Mouse (Mus musculus): ENCODE data around the gene Trim38.
A peak's percentile ranks its signal among the peaks of the same experiment; 100 is the strongest.

Gene Trim38

DNA sequence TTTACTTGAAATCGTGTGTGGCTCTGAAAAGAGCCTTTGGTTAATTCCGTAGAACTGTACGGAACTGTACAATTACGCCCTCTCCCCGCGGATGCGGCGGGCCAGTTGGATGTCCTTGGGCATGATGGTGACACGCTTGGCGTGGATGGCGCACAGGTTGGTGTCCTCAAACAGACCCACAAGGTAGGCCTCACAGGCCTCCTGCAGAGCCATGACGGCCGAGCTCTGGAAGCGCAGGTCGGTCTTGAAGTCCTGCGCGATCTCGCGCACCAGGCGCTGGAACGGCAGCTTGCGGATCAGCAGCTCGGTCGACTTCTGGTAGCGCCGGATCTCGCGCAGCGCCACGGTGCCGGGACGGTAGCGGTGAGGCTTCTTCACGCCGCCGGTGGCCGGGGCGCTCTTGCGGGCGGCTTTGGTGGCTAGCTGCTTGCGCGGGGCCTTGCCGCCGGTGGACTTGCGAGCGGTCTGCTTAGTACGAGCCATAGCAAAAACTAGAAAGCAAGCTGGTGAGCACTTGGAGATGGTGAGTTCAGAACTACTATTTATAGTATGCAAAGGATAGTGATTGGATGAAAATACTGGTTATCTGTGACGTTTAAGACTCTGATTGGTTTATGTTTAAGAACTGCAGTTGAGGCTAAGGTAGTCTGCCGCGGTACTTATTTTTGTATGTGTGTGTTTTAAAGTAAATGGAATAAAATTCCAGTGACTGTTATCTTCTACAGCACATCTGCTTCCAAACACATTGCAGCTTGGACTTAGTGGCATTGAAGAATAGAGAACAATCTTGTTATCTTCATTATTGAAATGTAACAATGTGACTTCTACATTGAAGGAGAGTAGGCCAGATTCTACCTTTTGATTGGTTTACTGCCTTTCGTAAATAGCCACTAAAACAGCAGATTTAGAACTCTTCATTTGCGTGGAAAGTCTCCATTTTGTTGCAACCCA is 7.6 kb upstream of the Trim38 start, which contains the start of gene Hist1h3a:
Gene Hist1h3a (minus strand): TSS at position 516 of the 951 bp plus-strand sequence.
- DNase-seq (ENCODE audit: low read depth, low spot score) = peak; percentile 85

DNA sequence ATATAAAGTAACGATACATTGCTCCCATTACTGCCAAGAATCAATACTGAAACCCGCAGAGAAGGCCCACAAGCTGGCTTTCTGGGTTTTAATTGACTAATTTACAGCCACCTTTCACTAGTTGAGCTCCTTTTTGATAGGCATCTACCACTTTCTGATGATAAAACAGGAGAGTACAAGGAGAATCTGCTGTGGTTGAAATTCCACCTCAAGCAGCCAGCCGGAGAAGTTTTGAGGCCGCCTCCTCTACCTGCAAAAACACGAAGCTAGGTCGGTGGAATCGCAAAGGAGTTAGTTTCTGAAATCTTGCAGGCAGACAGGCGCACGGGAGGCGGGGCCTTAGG is 6.5 kb upstream of the Trim38 start:
- DNase-seq (ENCODE audit: low read depth, low spot score) = no peak

DNA sequence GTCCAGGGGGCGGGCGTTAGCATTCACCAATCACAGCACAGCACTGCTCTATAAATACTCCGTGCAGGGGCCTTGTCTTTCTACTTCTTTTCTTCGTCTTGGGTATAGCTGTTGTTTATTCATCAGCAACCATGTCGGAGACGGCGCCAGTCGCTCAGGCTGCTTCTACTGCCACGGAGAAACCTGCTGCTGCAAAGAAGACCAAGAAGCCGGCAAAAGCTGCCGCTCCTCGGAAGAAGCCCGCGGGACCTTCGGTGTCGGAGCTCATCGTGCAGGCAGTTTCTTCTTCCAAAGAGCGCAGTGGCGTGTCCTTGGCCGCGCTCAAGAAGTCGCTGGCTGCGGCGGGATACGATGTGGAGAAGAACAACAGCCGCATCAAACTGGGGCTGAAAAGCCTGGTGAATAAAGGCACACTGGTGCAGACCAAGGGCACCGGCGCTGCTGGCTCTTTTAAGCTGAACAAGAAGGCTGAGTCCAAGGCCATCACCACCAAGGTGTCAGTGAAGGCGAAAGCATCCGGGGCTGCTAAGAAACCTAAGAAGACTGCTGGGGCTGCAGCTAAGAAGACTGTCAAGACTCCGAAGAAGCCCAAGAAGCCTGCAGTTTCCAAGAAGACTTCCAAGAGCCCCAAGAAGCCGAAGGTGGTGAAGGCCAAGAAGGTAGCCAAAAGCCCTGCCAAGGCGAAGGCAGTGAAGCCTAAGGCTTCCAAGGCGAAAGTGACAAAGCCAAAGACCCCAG is 6.0 kb upstream of the Trim38 start, which contains the start of gene Hist1h1a:
Gene Hist1h1a (plus strand): TSS at position 81 of the 738 bp plus-strand sequence.
- peak; percentile 59 for DNase-seq (ENCODE audit: low read depth, low spot score)

DNA sequence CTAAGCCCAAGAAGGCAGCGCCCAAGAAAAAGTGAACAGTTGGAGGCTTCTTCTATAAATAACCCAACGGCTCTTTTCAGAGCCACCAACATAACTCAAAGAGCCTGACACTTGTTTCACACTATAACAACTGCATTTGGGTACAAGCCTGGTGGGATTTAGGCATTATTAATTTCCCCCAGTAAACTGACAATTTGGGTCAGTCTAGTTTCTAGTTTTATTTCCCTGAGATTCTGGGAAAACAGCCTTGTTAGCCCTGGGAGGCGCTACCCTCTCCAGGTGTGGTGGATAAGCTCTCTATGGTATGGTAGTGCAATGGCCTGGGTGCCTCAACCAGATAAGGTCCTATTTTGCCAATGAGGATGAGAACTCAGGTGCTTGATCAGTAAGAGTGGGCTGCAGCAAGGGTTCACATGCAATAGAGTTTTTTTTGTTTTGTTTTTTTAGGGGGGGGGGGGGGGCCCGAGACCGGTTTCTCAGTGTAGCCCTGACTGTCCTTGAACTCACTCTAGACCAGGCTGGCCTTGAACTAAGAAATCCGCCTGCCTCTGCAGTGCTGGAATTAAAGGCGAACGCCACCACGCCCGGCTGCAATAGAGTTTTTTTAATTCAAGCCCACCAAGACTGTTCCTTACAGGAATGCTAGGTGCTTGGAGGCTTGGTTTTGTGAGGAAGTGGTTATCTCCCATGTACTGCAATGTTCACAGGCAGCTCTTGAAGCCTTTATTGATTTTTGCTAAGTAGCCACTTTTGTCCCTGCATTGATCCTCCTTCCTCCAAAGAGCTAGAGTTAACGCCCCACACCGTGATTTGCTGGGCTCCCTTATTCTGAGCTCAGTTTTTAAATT is 5.2 kb upstream of the Trim38 start:
- DNase-seq (ENCODE audit: low read depth, low spot score) = no peak

DNA sequence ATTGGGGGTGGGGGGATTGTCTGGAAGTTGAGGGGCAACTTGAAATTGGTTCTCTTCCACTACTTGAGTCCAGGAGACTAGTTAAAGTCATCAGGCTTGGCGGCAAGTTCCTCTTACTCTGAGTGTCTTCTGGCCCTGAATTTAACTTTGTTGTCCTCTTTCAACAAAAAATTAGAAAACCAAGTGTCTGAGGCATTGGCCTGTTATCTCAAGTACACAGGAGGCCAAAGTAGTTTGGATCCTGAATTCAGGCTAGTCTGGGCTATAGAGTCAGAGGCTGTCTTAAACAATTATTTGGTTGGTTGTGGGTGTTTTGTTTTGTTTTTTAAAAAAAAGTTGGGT is 4.6 kb upstream of the Trim38 start:
- DNase-seq (ENCODE audit: low read depth, low spot score) = no peak

DNA sequence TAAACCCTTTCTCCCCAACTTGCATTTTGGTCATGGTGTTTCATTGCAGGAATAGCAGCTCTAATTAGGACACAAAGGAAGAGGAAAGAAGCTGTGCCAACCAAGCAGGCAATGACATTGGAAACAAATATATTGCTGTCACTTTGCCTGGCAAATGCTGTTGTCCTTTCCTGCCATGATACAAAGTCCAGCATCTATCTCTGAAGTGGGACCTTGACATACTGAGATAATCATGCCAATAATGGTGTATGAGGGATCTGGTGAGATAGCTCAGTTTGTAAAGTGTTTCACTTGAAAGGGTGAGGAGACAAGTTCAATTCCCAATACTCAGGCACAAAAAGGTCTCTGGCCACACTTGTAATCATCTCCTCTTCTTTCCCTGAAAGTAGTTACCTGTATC is 2.9 kb upstream of the Trim38 start:
- no peak for DNase-seq (ENCODE audit: low read depth, low spot score)

DNA sequence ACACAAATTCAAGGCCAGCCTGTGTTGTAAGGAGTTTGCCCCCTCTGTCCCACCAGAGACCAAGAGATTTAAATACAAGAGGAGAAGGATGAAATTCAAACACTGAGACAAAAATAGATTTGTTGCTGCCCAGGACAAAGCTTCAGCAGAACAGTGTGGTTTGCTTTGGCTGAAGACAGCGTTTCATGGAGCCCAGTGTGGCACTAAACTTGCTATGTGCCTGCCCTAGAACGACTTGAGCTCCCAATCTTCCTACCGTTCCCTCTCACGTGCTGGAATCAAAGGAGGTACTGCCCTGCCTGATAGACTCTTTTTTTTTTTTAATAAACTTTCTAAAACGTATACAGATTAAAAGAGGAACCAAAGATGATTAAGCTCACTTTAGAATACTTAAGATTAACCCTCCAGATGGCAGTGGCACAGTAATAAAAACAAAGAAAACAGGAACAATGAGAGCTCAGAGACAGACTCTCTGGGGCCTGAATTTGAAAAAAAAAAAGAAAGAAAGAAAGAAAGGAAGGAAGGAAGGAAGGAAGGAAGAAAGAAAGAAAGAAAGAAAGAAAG is 797 bp upstream of the Trim38 start:
- no peak for DNase-seq (ENCODE audit: low read depth, low spot score)

DNA sequence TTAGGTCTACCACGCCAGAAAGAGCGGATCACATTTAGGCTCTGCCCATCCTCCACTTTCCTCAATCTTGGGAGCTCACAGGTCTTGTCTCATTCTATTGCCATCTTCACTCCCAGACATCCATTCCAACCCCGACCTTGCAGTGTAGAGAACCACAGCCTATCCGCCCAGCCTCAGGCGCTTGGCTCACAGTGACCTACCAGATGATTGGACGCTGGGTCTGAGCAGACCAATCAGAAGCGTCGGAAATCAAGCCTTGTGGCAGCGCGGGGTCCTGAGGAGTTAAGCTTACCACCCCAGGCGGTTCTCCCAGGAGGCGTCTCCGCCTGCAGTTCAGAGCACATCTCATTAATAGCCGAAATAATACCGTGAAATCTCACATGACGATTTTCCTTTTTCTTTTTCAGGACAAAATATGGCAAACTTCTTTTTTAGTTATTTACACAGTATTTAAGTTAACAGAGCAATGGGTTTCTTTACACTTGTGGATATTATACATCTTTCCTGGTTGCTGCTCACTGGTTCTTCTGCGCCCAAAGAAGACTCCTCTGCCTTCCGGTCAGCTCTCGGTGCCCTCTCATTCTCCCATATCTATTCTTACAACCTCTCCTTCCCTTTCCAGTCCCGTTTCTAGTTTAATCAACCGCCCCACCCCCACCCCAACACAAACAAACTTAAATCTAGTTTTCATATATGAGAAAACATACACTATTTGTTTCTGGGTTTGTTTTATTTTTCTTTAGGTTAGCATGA is 3.0 kb downstream of the Trim38 start:
- no peak for DNase-seq (ENCODE audit: low read depth, low spot score)

DNA sequence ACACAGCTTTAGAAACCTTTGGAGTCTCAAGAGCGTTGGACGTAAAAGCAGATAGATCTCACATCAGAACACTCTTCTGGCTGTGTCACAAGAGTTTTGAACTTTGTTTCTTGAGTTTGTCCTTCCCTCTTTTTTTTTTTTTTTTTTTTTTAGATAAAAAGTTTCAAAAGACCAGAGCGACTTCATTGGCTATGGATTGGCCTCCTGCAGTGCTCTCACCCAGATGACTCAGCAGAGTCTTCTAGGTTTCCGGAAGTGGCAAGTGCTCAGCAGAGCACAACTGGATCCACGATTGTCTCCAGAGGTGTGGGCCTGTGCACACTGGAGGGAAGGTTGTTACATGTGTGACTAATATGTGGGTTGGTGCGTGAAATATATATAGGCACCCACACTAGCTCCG is 8.6 kb downstream of the Trim38 start:
- no peak for DNase-seq (ENCODE audit: low read depth, low spot score)

DNA sequence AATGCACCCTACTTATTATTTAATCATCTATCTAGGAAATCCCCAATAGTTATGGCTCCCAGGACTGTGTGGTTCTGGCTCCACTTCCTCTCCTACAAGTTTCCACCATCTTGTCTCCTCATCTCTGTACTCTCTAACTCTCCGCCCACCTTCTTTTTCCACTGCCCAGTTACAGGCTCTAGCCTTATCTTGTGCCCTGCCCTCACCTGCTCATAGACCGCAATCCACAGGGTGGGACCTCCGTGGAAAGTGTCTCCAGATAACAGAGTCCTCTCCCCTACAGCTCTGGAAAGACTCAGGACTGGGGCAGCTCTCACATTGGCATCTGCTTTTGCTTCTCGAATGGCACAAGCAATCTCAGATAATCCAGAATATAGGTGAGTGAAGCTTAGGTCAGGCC is 9.3 kb downstream of the Trim38 start:
- no peak for DNase-seq (ENCODE audit: low read depth, low spot score)

DNA sequence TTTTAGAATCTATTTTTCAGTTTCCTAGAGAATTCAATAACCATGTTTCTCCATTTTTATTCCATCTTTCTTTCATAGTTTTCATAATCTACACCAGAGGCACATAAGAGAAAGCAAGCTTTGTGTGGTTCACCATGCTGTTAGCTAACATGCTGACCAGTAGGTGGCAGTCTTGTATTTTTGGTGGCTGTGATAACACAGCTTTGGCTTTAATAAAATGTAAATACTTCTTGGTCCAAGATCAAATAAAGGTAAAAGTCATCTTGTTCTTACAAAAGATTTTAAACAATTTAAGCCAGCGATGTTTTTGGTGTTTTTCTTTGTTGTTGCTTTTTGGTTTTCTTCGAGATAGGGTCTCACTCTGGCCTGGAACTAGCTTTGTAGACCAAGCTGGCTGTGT is 22.8 kb downstream of the Trim38 start:
- peak; percentile 79 for DNase-seq (ENCODE audit: low read depth, low spot score)

DNA sequence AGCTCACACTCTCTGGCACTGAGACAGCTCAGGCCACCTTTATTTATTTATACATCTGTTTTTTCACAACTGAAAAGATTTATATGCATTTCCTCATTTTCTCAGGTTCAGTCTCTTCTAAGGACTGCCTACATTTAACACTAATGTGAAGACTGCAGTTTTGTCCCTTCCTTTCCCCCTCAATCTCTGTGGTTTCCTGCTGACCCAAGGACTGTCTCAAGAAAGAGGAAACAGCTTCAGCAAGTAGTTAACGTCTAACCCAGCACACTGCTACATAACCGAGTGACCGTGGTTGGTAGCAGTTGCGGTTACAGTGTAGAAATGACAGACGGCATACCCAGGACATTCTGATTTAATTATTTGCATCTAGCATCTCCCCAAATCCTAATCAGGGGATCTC is 29.7 kb downstream of the Trim38 start:
- DNase-seq (ENCODE audit: low read depth, low spot score) = no peak

DNA sequence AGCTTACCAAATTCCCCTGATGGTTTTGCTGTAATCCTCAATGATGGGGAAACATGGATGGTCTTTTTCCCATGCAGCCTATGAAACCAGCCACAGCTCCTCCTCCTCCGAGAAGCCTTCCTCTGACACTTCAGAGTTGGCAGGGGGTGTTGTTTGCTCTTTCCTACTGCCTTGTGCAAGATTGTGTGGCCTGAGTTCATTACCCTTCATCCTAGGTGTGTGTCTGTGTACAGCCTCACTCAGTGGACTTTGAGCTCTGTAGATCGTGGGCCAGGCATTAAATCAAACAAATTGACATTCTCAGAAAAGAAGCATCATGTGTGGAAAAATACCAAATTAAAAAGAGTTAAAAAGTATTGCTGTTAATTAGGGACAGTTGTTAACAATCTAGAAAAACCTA is 34.8 kb downstream of the Trim38 start:
- DNase-seq (ENCODE audit: low read depth, low spot score) = no peak

DNA sequence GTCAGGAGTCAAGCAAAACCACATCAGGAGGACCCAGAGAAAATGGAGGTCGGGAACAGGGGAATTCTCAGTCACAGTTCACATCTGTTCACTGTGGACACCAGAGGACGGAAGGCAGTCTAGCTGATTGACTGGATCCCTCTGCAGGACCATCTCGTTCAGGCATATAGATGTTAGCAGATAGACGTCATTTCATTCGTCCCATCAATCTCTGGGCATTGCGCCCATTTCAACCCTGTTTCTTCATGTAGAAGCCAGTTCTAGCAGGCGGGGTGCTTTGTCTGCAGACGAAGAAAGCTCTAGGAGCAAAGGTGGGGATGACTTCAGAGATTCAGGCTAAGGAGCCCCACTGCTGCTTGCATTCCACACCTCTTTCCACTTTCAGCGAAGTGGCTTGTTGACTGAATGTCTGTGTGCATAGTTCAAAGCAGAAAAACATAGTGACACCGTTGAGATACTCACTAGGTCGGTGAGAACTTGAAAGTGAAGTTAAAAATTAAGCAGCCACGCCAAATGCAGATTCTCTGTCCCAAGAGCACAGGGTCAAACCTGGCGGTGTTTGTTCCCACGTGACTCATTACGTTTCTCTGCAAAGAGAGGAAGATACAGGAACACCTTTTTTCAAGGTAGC is 36.8 kb downstream of the Trim38 start, which contains the start of gene Slc17a2:
Gene Slc17a2 (plus strand): TSS at position 572 of the 631 bp plus-strand sequence.
- DNase-seq (ENCODE audit: low read depth, low spot score) = no peak

DNA sequence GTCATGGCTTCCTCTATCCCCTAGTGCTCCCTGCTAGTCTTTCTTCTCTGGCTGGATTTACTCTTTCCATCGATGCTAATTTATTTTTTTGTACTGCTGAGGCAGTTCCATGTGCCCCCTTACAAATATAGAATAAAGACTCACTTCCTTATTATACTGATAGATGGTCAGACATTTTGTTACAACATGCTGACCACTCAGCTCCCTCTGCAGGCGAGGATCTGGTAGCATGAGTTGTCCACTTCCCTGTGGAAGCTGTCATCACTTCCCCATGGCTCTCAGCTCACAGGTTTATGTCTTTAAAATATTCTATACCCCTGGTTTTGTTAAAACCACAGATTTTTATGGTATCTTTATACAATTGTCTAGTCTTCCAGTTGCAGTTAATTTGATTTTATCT is 46.4 kb downstream of the Trim38 start:
- DNase-seq (ENCODE audit: low read depth, low spot score) = no peak

DNA sequence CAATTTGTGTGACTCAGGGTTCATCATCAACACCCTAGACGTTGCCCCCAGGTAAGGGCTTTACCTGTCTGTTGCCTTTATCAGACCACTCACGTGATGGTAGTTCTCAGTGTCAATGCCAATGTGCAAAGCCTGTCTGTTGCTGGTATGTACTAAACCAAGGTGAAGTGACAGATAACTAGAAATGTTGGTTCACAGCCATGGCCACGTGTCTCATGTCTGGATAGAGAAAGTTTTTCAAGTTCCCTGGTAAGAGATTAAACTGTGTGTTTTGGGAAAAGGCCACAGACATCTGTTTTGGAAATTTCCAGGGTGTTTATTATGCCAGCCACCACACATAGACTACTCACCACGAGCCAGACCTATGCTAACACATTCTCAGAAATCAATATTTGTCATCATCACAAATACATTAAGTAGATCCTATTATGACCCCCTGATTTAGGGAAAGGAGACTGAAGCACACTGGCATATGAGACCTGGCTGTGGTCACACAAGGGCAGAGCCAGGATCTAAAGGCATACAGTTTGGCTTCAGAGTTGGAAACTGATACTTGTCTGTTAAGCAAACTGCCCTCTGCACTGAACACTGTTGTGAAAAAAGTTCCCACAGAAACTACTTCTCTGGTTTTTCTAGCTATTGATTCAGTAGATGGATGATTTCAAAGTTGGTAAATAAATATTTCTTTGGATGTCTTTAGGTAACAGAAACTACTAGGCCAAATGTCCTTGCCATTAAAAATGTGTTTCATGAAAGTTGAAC is 50.6 kb downstream of the Trim38 start:
- no peak for DNase-seq (ENCODE audit: low read depth, low spot score)

DNA sequence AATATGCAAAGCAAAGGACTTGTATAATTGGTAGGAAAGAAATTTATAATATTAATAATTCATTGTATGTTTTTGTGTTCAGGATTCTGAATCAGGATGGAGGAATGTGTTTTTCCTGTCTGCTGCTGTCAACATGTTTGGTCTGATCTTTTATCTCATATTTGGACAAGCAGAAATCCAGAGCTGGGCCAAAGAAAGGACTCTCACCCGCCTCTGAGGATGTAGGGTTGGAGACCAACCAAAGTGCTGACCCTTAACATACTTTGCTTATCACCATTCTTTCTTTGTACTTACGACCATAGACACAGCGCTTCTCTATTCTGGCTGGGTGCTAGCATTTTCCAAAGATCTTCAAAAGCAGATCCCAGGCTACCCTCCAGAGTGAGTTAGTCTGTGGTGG is 52.5 kb downstream of the Trim38 start:
- no peak for DNase-seq (ENCODE audit: low read depth, low spot score)

DNA sequence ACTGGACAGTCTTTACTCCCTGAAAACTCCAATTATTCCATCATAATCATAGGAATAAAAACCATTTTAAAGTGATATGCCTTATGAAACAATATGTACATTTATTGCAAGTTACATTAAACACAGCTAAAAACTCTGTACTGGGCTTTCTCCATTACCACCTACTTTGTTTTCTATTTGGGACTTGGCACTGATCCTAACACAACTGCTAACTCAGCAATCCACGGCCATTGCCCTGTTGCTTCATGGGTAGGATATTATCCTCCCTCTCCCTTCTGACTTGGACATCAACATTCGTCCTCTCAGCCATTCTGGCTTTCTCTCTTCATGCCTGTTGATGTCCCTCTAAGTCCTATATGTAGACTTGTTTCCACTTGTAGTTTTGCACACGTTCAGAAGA is 56.9 kb downstream of the Trim38 start:
- DNase-seq (ENCODE audit: low read depth, low spot score) = no peak

DNA sequence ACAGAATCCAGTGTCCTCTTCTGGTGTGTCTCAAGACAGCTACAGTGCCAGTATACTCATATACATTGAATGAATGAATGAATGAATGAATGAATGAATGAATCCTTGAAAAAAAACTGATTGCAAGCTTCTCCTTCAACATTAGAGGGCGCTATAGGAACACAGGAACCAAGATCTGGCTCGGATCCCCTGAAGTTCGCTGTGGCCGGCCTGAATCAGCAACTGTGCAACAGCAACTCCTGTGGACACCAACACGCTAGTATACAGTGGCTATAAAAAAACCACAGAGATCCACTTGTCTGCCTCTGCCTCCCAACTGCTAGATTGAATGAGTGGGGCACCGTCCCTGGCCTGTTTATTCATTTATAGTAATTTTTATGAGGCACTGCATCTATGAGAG is 63.3 kb downstream of the Trim38 start:
- peak; percentile 44 for DNase-seq (ENCODE audit: low read depth, low spot score)

DNA sequence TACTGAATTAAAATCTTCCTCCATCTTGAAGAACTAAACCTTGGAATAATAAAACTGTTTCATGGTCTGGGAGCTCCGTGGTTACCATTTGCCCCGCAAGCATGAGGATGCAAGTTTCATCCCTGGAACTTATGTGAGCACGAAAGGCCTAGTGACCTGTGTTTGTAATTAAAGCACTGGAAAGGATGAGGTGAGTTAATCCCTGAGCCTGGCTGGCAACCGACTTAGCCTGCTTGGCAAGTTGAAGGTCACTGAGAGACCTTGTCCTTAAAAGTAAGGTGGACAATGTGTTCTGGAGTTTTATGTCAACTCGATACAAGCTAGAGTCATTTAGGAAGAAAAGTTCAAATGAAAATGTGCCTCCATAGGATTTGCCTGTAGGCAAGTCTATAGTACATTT is 65.1 kb downstream of the Trim38 start:
- no peak for DNase-seq (ENCODE audit: low read depth, low spot score)

All from 3T3-L1 (cell line).